Mouse (Mus musculus) G1E (cell line): ENCODE measurements at regions not wholly inside any gene's neighbourhood (a gene's known extent, or its start where the extent isn't known, plus 50 kb on each side); places are given as distances from the start of the nearest gene placed in this dataset.

Experiments used
- CTCF ChIP-seq: IDR thresholded peaks from 2 replicates; pipeline ENCODE4 v1.5.1; 2012; ENCODE audit warnings: low read depth, low read length, inconsistent platforms, mixed read lengths
- GATA1 ChIP-seq: IDR thresholded peaks from 2 replicates; pipeline ENCODE4 v1.6.1; 2012; ENCODE audit warnings: borderline replicate concordance, low read length, inconsistent platforms, mixed read lengths
- TAL1 ChIP-seq: conservative IDR thresholded peaks from 2 replicates; pipeline ENCODE4 v1.6.1; 2012; ENCODE audit warnings: low read depth, low read length, inconsistent platforms, mixed read lengths

DNA sequence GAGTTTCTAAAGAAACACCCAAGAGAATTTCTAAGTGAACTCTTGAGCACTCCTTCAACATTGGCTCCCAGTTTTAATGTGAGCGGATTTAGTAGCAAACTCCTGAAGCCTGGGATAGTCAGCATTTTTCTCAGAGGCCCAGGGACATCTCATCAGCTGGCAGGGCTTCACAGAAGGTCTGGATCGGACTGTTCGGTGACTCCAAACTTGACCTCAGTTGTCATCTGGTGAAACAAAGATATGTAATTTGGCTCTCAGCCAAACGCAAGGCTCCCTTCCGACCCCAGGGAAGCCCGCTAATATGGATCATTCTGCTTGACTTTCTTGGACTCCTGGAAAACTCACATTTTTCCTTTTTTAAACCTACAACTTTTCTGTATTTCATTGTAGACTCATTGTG is 76.0 kb upstream of the Kcnk2 start:
- TF ChIP-seq CTCF (no peak), TAL1 (no peak), GATA1 (no peak)
